Mouse (Mus musculus): ENCODE data around the gene Ces2f.

DNA sequence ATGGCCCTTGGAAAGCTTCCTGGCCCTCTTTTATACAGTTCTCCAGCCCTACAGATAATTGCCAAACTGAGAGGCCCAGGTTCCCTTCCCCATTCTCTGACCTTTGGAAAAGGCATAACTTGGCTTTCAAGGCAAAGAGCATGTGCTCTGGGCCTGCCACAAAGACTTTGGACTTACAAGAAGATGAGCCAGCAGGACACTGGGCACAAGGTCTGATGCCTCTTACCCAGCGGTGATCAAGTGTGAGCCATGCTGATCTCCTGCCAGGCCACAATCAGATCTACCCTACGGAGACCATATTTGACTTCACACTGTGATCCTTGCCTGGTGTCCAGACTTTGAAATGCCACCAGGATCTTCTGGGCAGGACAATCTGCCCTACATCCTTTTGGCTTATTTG, 37.8 kb downstream of the Ces2f start:
- no peak for TF ChIP-seq CTCF (IDR thresholded peaks at IDR 0.05; ENCODE audit: low read depth)
- no peak for TF ChIP-seq EP300 (IDR thresholded peaks at IDR 0.05; ENCODE audit: low read depth)

All from liver, embryonic 14.5 days (tissue).